Mouse (Mus musculus): ENCODE measurements around the gene Pth2.

DNA sequence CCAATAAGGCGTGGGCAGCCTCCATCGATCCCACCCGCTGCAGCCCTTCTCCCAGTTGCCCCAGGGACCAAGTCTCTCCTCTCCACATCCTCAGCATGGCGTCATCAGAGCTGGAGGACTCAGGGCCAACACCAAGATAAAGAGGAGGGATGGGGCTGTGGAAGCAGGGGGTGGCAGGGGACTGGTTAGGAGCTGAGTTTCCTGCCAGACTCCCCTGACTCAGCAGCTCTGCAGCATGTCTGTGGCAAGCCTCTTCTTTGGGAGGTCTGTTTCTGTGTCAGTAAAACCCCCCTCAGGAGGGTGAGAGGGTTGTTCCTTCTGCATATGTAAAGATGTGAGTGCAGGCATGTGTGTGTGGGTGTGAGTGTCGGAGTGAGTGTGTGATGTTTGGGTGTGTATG lies 16.2 kb downstream of the Pth2 start:
- no peak for TF ChIP-seq POLR2A (IDR thresholded peaks at IDR 0.05; ENCODE audit: control insufficient read depth in 1 of 2, insufficient read depth in 1 of 2, low read depth in 1 of 2, low read length in 2 of 2, poor library complexity in 1 of 2)
- TF ChIP-seq TCF12 (IDR thresholded peaks at IDR 0.05; ENCODE audit: low read depth, low read length), result no peak
- TF ChIP-seq BHLHE40 (IDR thresholded peaks at IDR 0.05; ENCODE audit: borderline replicate concordance, low read depth, low read length), result no peak
- no peak for TF ChIP-seq JUND (IDR thresholded peaks at IDR 0.05; ENCODE audit: low read depth, low read length)
- TF ChIP-seq CTCF (IDR thresholded peaks at IDR 0.05 in 2 of 3, conservative IDR thresholded peaks at IDR 0.05 in 1 of 3; ENCODE audit: control insufficient read depth in 1 of 3, insufficient read depth in 1 of 3, low read depth in 2 of 3, low read length in 3 of 3, poor library complexity in 1 of 3, severe bottlenecking in 1 of 3), result no peak
- no peak for TF ChIP-seq ZC3H11A (IDR thresholded peaks at IDR 0.05; ENCODE audit: low read depth, low read length)
- TF ChIP-seq MAX (IDR thresholded peaks at IDR 0.05; ENCODE audit: low read length), result no peak
- TF ChIP-seq EP300 (IDR thresholded peaks at IDR 0.05; ENCODE audit: low read depth in 1 of 2, low read length in 2 of 2), result no peak
- TF ChIP-seq ZNF384 (IDR thresholded peaks at IDR 0.05; ENCODE audit: low read depth, low read length), result no peak
- TF ChIP-seq E2F4 (IDR thresholded peaks at IDR 0.05; ENCODE audit: borderline replicate concordance, low read depth, low read length), result no peak
- no peak for TF ChIP-seq KAT2A (conservative IDR thresholded peaks at IDR 0.05; ENCODE audit: low read depth, low read length)

Measured in MEL (cell line).